In the genomic region with DNA sequence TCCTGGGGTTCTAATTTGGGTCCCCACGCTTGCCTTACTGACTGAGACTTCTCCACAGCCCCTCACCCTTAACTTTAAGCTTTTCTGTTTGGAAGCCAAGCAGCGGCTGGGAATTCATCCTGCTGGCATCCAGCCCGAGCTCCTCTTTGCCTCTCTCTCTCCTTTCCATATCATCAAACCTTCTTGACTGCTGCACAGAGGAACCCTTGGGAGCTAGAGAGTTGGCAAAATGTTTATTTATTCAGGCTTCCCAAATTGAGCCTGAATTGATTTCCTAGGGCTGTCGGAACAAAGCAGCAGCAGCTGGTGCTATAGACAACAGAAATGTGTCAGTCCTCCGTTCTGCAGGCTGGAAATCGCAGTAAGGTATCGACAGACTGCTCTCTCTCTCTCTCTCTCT, we compare ENCODE assay signal across 13 mouse cellular contexts. TPM values are rescaled to one million over a fixed set of nuclear protein-coding genes. Genes with fewer than 3 reads are reported as not detected.
DNase-seq lines count a peak whose midpoint lies in the region; ATAC-seq lines count a peak whose summit lies in the region.
"Had no signal": no experiment of that assay in that cellular context is flagged by ENCODE, and none has a peak within 500 bp of the region (broad histone marks: within the 10 kb centered on the region; RNA-seq: fewer than 3 reads in every experiment).

No protein-coding gene starts in this region.

- no peak overlapping the region for H3K4me2 ChIP-seq in forebrain, embryonic 12.5 days
- no peak overlapping the region for H3K4me2 ChIP-seq in forebrain, embryonic 11.5 days (ENCODE audit: low read depth, low read length, severe bottlenecking)
- peak overlapping the region; percentile 28; the same call in 1 of the 2 replicates for H3K4me2 ChIP-seq in midbrain, embryonic 13.5 days (replicated peaks)
- no peak overlapping the region for H3K4me2 ChIP-seq in forebrain, embryonic 14.5 days (ENCODE audit: low read length)
- H3K4me2 ChIP-seq in midbrain, embryonic 14.5 days (ENCODE audit: low read length) = peak overlapping the region; percentile 28

- H3K9ac ChIP-seq in forebrain, embryonic 12.5 days = no peak overlapping the region
- H3K9ac ChIP-seq in forebrain, embryonic 11.5 days (ENCODE audit: low read length) = no peak overlapping the region
- H3K9ac ChIP-seq in midbrain, embryonic 13.5 days (replicated peaks) = peak overlapping the region; percentile 37; the same call in 1 of the 2 replicates
- H3K9ac ChIP-seq in forebrain, embryonic 14.5 days (ENCODE audit: low read length) = peak overlapping the region; percentile 10; the same call in 1 of the 2 replicates
- H3K9ac ChIP-seq in midbrain, embryonic 14.5 days (replicated peaks; ENCODE audit: low read length) = no peak overlapping the region
- H3K9ac ChIP-seq: liver, embryonic 14.5 days had no signal

- no peak for ATAC-seq in forebrain, embryonic 12.5 days (ENCODE audit: low FRiP score)
- no peak for ATAC-seq in forebrain, embryonic 11.5 days (replicated peaks; ENCODE audit: low FRiP score)
- no peak for ATAC-seq in midbrain, embryonic 13.5 days
- no peak; the same call in 1 of the 2 replicates for ATAC-seq in forebrain, embryonic 14.5 days
- no peak for ATAC-seq in midbrain, embryonic 14.5 days (ENCODE audit: low FRiP score, low TSS enrichment)

- WGBS in forebrain, embryonic 12.5 days = 45% methylated on average over 7 of the region's 7 CpGs
- 56% methylated on average over 7 of the region's 7 CpGs for WGBS in forebrain, embryonic 11.5 days
- WGBS in midbrain, embryonic 13.5 days = 16% methylated on average over 7 of the region's 7 CpGs
- WGBS in midbrain, embryonic 10.5 days = 56% methylated on average over 7 of the region's 7 CpGs
- 11% methylated on average over 7 of the region's 7 CpGs for WGBS in forebrain, embryonic 14.5 days
- WGBS in midbrain, embryonic 14.5 days = 10% methylated on average over 7 of the region's 7 CpGs

- H3K4me1 ChIP-seq in forebrain, embryonic 12.5 days = peaks cover 19% of the 10 kb centered on the region
- H3K4me1 ChIP-seq in forebrain, embryonic 11.5 days (replicated peaks; ENCODE audit: control insufficient read depth, insufficient read depth, low read length) = peaks cover 2% of the 10 kb centered on the region; the same call in 1 of the 2 replicates
- peaks cover 27% of the 10 kb centered on the region for H3K4me1 ChIP-seq in midbrain, embryonic 13.5 days (replicated peaks)
- peaks cover 23% of the 10 kb centered on the region for H3K4me1 ChIP-seq in midbrain, embryonic 10.5 days
- peaks cover 15% of the 10 kb centered on the region for H3K4me1 ChIP-seq in forebrain, embryonic 14.5 days (ENCODE audit: control insufficient read depth, insufficient read depth, low read length)
- H3K4me1 ChIP-seq in midbrain, embryonic 14.5 days (ENCODE audit: control insufficient read depth, insufficient read depth, low read length) = peaks cover 16% of the 10 kb centered on the region; the same call in 1 of the 2 replicates

- H3K4me3 ChIP-seq in forebrain, embryonic 12.5 days (replicated peaks) = no peak overlapping the region
- H3K4me3 ChIP-seq in forebrain, embryonic 11.5 days (ENCODE audit: low read depth, low read length) = no peak overlapping the region
- H3K4me3 ChIP-seq in midbrain, embryonic 13.5 days (replicated peaks) = no peak overlapping the region
- H3K4me3 ChIP-seq in midbrain, embryonic 10.5 days = no peak overlapping the region
- no peak overlapping the region for H3K4me3 ChIP-seq in forebrain, embryonic 14.5 days (ENCODE audit: low read depth, low read length)
- no peak overlapping the region for H3K4me3 ChIP-seq in midbrain, embryonic 14.5 days (replicated peaks; ENCODE audit: low read depth, low read length)
- H3K4me3 ChIP-seq: heart, adult 2 months had no signal

- peaks cover 4% of the 10 kb centered on the region for H3K27me3 ChIP-seq in forebrain, embryonic 12.5 days
- H3K27me3 ChIP-seq in forebrain, embryonic 11.5 days (ENCODE audit: control insufficient read depth, insufficient read depth, low read length) = no peaks in the 10 kb centered on the region
- H3K27me3 ChIP-seq in midbrain, embryonic 13.5 days = peaks cover 6% of the 10 kb centered on the region
- H3K27me3 ChIP-seq in midbrain, embryonic 10.5 days (ENCODE audit: low read depth, poor library complexity, severe bottlenecking) = peaks cover 31% of the 10 kb centered on the region
- H3K27me3 ChIP-seq in forebrain, embryonic 14.5 days (replicated peaks; ENCODE audit: control insufficient read depth, insufficient read depth, low read length) = no peaks in the 10 kb centered on the region
- H3K27me3 ChIP-seq in midbrain, embryonic 14.5 days (ENCODE audit: control insufficient read depth, insufficient read depth, low read length) = no peaks in the 10 kb centered on the region

- H3K27ac ChIP-seq in forebrain, embryonic 12.5 days = peak overlapping the region; percentile 8; the same call in 1 of the 2 replicates
- no peak overlapping the region for H3K27ac ChIP-seq in forebrain, embryonic 11.5 days (ENCODE audit: low read depth, low read length)
- H3K27ac ChIP-seq in midbrain, embryonic 13.5 days = peak overlapping the region; percentile 69
- no peak overlapping the region; the same call in 1 of the 2 replicates for H3K27ac ChIP-seq in midbrain, embryonic 10.5 days (replicated peaks)
- H3K27ac ChIP-seq in forebrain, embryonic 14.5 days (ENCODE audit: low read depth, low read length) = peak overlapping the region; percentile 67
- peak overlapping the region; percentile 78 for H3K27ac ChIP-seq in midbrain, embryonic 14.5 days (replicated peaks; ENCODE audit: low read depth, low read length)
- H3K27ac ChIP-seq: heart, adult 2 months; kidney, postnatal 0 days; liver, embryonic 14.5 days had no signal

- no peak for DNase-seq in forebrain, embryonic 11.5 days (ENCODE audit: low spot score)
- DNase-seq in midbrain, embryonic 10.5 days (ENCODE audit: low spot score) = no peak
- DNase-seq in forebrain, embryonic 14.5 days (ENCODE audit: low spot score) = peak; percentile 87
- DNase-seq in midbrain, embryonic 14.5 days = peak; percentile 81
- no peak for DNase-seq in ovary, postnatal 14 days (ENCODE audit: low spot score)
- DNase-seq in spleen, adult 18-20 months = no peak
- DNase-seq: heart, adult 2 months; thymus, adult 2 months had no signal

- H3K9me3 ChIP-seq in forebrain, embryonic 12.5 days = no peaks in the 10 kb centered on the region
- no peaks in the 10 kb centered on the region for H3K9me3 ChIP-seq in forebrain, embryonic 11.5 days (ENCODE audit: control insufficient read depth, low read length)
- H3K9me3 ChIP-seq in midbrain, embryonic 13.5 days = no peaks in the 10 kb centered on the region
- H3K9me3 ChIP-seq in midbrain, embryonic 10.5 days (replicated peaks) = no peaks in the 10 kb centered on the region
- no peaks in the 10 kb centered on the region for H3K9me3 ChIP-seq in forebrain, embryonic 14.5 days (replicated peaks; ENCODE audit: control insufficient read depth, low read length)
- no peaks in the 10 kb centered on the region for H3K9me3 ChIP-seq in midbrain, embryonic 14.5 days (ENCODE audit: control insufficient read depth, low read length)
- H3K9me3 ChIP-seq: G1E had no signal

- no peaks in the 10 kb centered on the region for H3K36me3 ChIP-seq in forebrain, embryonic 12.5 days (replicated peaks)
- H3K36me3 ChIP-seq in forebrain, embryonic 11.5 days (ENCODE audit: control insufficient read depth, insufficient read depth, low read length) = no peaks in the 10 kb centered on the region
- H3K36me3 ChIP-seq in midbrain, embryonic 13.5 days = no peaks in the 10 kb centered on the region
- H3K36me3 ChIP-seq in midbrain, embryonic 10.5 days = no peaks in the 10 kb centered on the region
- no peaks in the 10 kb centered on the region for H3K36me3 ChIP-seq in forebrain, embryonic 14.5 days (ENCODE audit: control insufficient read depth, insufficient read depth, low read length)
- H3K36me3 ChIP-seq in midbrain, embryonic 14.5 days (ENCODE audit: control insufficient read depth, insufficient read depth, low read length) = no peaks in the 10 kb centered on the region
- H3K36me3 ChIP-seq: G1E had no signal

RNA-seq across cellular contexts. Expression of gene Azin2, which starts 4.5 kb away (rescaled TPM):
- polyA plus RNA-seq in forebrain, embryonic 12.5 days (2016; fragmentation: Nextera tagmentation; extraction: Ambion mirVana) = 12.0 and 15.0 TPM in 2 replicates
- polyA plus RNA-seq in forebrain, embryonic 11.5 days (2014; fragmentation: Nextera tagmentation; extraction: Ambion mirVana) = 11.5 TPM in 2 replicates
- polyA plus RNA-seq in midbrain, embryonic 13.5 days (2015; fragmentation: Nextera tagmentation; extraction: Ambion mirVana) = 17.4 and 21.3 TPM in 2 replicates
- polyA plus RNA-seq in midbrain, embryonic 10.5 days (2016; fragmentation: Nextera tagmentation; extraction: Ambion mirVana) = 11.1 and 14.9 TPM in 2 replicates
- polyA plus RNA-seq in forebrain, embryonic 14.5 days (2014; fragmentation: Nextera tagmentation; extraction: Ambion mirVana) = 10.6 and 11.7 TPM in 2 replicates
- polyA plus RNA-seq in midbrain, embryonic 14.5 days (2014; fragmentation: Nextera tagmentation; extraction: Ambion mirVana) = 18.0 and 19.6 TPM in 2 replicates
- polyA plus RNA-seq: G1E had no signal

RNA-seq across cellular contexts. Expression of gene Ak2, which starts 25.0 kb away (rescaled TPM):
- 162 and 173 TPM in 2 replicates for polyA plus RNA-seq in forebrain, embryonic 12.5 days (2016; fragmentation: Nextera tagmentation; extraction: Ambion mirVana)
- 173 and 174 TPM in 2 replicates for polyA plus RNA-seq in forebrain, embryonic 11.5 days (2014; fragmentation: Nextera tagmentation; extraction: Ambion mirVana)
- 102 and 108 TPM in 2 replicates for polyA plus RNA-seq in midbrain, embryonic 13.5 days (2015; fragmentation: Nextera tagmentation; extraction: Ambion mirVana)
- 187 and 205 TPM in 2 replicates for polyA plus RNA-seq in midbrain, embryonic 10.5 days (2016; fragmentation: Nextera tagmentation; extraction: Ambion mirVana)
- 89.2 and 93.6 TPM in 2 replicates for polyA plus RNA-seq in forebrain, embryonic 14.5 days (2014; fragmentation: Nextera tagmentation; extraction: Ambion mirVana)
- 54.5 and 63.3 TPM in 2 replicates for polyA plus RNA-seq in midbrain, embryonic 14.5 days (2014; fragmentation: Nextera tagmentation; extraction: Ambion mirVana)

Comparison
In these comparisons a context has a peak if more than half of its experiments do, and no peak if none do; other contexts are left out.
1. H3K27ac ChIP-seq: peak in forebrain, embryonic 12.5 days (single experiment), midbrain, embryonic 13.5 days (single experiment), forebrain, embryonic 14.5 days (single experiment) and midbrain, embryonic 14.5 days (single experiment); none in forebrain, embryonic 11.5 days (single experiment) and midbrain, embryonic 10.5 days (single experiment).
2. H3K9ac ChIP-seq: peak in midbrain, embryonic 13.5 days (single experiment) and forebrain, embryonic 14.5 days (single experiment); none in forebrain, embryonic 12.5 days (single experiment), forebrain, embryonic 11.5 days (single experiment) and midbrain, embryonic 14.5 days (single experiment).
3. DNase-seq: peak in forebrain, embryonic 14.5 days (single experiment) and midbrain, embryonic 14.5 days (single experiment); none in forebrain, embryonic 11.5 days (single experiment), midbrain, embryonic 10.5 days (single experiment), ovary, postnatal 14 days (single experiment) and spleen, adult 18-20 months (0 of 2).
4. H3K4me2 ChIP-seq: peak in midbrain, embryonic 13.5 days (single experiment) and midbrain, embryonic 14.5 days (single experiment); none in forebrain, embryonic 12.5 days (single experiment), forebrain, embryonic 11.5 days (single experiment) and forebrain, embryonic 14.5 days (single experiment).